Mouse (Mus musculus): ENCODE data around the gene Spp2. TPM values are rescaled to one million over a fixed set of nuclear protein-coding genes. Genes with fewer than 3 reads are reported as not detected.

Spp2 gene
- polyA plus RNA-seq, 1 experiment from 2014 or later, result 18.1 TPM

DNA sequence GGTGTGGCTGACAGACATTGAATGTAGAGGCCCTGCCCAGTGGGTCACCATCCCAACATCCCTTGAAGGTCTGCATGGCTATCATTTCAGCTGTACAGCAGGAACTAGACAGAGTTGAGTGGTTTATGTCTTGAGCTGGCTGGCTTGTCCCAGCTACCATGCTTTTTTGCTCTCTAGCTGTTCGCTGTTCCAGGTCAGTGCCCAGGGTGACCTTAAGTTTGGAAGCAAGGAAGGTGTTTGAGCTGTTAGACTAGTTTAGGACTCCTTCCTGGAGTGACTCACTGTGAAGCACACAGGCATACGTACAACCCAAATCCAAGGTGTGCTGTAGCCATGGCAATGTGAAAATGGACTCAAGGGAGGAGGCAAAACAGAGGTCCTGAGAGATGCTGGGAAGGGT is 61.6 kb downstream of the Spp2 start:
- Histone ChIP-seq H3K36me3 (ENCODE audit: control insufficient read depth, insufficient read depth, low read length) (no peaks in the 10 kb centered on the region), H3K4me3 (replicated peaks; ENCODE audit: low read length) (no peak overlapping the region), H3K27me3 (ENCODE audit: control insufficient read depth, insufficient read depth, low read length) (no peaks in the 10 kb centered on the region), H3K4me2 (ENCODE audit: low read depth, low read length) (no peak overlapping the region), H3K27ac (ENCODE audit: low read length) (no peak overlapping the region), H3K4me1 (ENCODE audit: control insufficient read depth, insufficient read depth, low read length) (0 out of 2 replicates have a peak, but pooled peaks cover 3% of the 10 kb centered on the region), H3K9me3 (replicated peaks; ENCODE audit: control insufficient read depth, low read length) (no peaks in the 10 kb centered on the region), H3K9ac (ENCODE audit: low read length) (no peak overlapping the region)
- WGBS, result 82% methylated on average over 2 of the region's 2 CpGs
- no peak for ATAC-seq (ENCODE audit: insufficient read depth, low FRiP score)

DNA sequence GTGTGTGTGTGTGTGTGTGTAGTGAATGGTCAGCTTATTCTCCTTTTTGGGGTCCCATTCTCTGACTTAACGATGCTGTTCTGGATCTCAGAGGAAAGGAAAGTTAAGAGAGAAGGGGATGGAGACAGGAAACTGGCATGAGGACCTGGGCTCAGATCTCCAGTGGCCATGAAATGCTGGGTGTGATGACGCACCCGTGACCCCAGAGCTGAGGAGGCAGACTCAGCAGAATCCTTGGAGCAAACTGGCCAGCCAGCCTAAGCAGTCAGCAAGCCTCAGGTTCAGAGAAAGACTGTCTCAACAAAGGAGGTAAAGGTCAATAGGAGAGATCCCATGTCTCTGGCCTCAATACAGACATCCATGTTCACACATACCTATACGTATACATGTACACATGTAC is 63.0 kb downstream of the Spp2 start:
- Histone ChIP-seq H3K27me3 (ENCODE audit: control insufficient read depth, insufficient read depth, low read length) (no peaks in the 10 kb centered on the region), H3K4me1 (ENCODE audit: control insufficient read depth, insufficient read depth, low read length) (peaks cover 12% of the 10 kb centered on the region), H3K36me3 (ENCODE audit: control insufficient read depth, insufficient read depth, low read length) (no peaks in the 10 kb centered on the region), H3K27ac (ENCODE audit: low read length) (no peak overlapping the region), H3K4me3 (replicated peaks; ENCODE audit: low read length) (no peak overlapping the region), H3K4me2 (ENCODE audit: low read depth, low read length) (no peak overlapping the region), H3K9me3 (replicated peaks; ENCODE audit: control insufficient read depth, low read length) (no peaks in the 10 kb centered on the region), H3K9ac (ENCODE audit: low read length) (no peak overlapping the region)
- WGBS, result 90% methylated on average over 4 of the region's 4 CpGs
- ATAC-seq (ENCODE audit: insufficient read depth, low FRiP score), result no peak

DNA sequence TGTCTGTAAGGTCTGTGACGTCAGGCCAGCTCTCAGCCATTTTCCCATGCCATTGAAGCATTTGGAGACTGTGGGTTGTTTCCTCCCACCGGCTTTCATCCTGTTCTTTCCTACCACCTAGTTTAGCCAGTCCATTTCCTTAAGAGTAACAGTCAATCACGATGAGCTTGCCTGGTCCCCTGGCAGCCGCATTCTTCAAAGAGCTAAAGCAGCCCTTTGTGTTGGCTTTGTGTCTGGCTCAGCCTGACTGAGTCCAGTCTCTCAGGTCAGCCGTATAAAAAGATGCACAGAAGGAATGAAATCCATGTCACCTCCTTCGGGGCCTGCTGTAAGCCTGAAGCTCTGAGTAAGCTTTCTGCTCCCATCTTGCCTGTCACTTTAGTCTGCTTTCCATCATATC is 65.5 kb downstream of the Spp2 start:
- WGBS, result 57% methylated on average over 6 of the region's 6 CpGs
- no peak overlapping the region for H3K27ac ChIP-seq (ENCODE audit: low read length)
- H3K4me2 ChIP-seq (ENCODE audit: low read depth, low read length), result no peak overlapping the region
- ATAC-seq (ENCODE audit: insufficient read depth, low FRiP score), result no peak
- no peaks in the 10 kb centered on the region for H3K9me3 ChIP-seq (replicated peaks; ENCODE audit: control insufficient read depth, low read length)
- no peaks in the 10 kb centered on the region for H3K27me3 ChIP-seq (ENCODE audit: control insufficient read depth, insufficient read depth, low read length)
- no peaks in the 10 kb centered on the region for H3K36me3 ChIP-seq (ENCODE audit: control insufficient read depth, insufficient read depth, low read length)
- H3K9ac ChIP-seq (ENCODE audit: low read length), result no peak overlapping the region
- H3K4me1 ChIP-seq (ENCODE audit: control insufficient read depth, insufficient read depth, low read length), result peaks cover 25% of the 10 kb centered on the region
- no peak overlapping the region for H3K4me3 ChIP-seq (replicated peaks; ENCODE audit: low read length)

DNA sequence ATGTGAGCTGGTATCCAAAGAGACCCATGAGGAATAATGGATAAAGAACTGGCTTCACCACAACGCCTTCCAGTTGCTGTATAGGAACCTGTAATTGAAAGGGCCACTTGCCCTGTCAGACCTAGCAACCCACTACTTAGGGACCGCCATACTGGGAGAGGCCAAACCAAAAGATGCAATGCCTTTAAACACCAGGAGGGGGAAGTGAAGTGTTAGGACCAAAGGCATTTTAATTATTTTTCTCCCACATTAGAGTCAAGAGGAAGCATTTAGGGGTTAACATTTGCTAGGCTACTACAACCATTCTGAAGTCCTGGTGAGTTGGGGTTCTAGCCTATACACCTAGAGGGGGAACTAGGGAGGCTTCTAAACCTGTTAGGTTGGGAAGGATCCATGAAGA is 67.1 kb downstream of the Spp2 start:
- Histone ChIP-seq H3K27ac (ENCODE audit: low read length) (peak overlapping the region; percentile 78; the same call in 1 of the 2 replicates), H3K27me3 (ENCODE audit: control insufficient read depth, insufficient read depth, low read length) (no peaks in the 10 kb centered on the region), H3K4me1 (ENCODE audit: control insufficient read depth, insufficient read depth, low read length) (peaks cover 28% of the 10 kb centered on the region)

DNA sequence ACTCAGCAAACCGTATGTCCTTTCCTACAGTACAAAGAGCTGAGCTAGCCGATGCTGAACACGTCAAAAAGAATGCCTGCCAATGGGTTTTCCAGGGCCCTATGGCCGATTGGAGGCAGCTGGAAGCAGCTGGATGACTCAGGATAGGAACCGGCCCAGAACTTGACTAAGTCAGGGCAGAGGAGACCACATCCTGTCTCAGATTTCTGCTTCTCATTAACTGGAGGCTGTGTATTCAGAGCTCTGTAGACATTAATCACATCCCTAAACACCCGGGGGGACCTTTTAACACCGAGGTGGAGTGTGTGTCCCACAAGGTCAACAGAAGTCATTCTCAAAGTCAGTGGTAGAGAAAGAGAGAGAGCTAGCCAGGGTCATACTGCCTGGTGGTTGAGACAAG is 67.8 kb downstream of the Spp2 start:
- no peak overlapping the region for H3K4me2 ChIP-seq (ENCODE audit: low read depth, low read length)
- no peaks in the 10 kb centered on the region for H3K36me3 ChIP-seq (ENCODE audit: control insufficient read depth, insufficient read depth, low read length)
- WGBS, result 17% methylated on average over 7 of the region's 7 CpGs
- peak; percentile 76 for ATAC-seq (ENCODE audit: insufficient read depth, low FRiP score)
- no peak overlapping the region for H3K9ac ChIP-seq (ENCODE audit: low read length)
- no peak overlapping the region for H3K4me3 ChIP-seq (replicated peaks; ENCODE audit: low read length)
- H3K9me3 ChIP-seq (replicated peaks; ENCODE audit: control insufficient read depth, low read length), result no peaks in the 10 kb centered on the region
- H3K27me3 ChIP-seq (ENCODE audit: control insufficient read depth, insufficient read depth, low read length), result no peaks in the 10 kb centered on the region
- H3K4me1 ChIP-seq (ENCODE audit: control insufficient read depth, insufficient read depth, low read length), result peaks cover 28% of the 10 kb centered on the region
- peak overlapping the region; percentile 78 for H3K27ac ChIP-seq (ENCODE audit: low read length)

More for the DNA sequence above, 67.1 kb downstream of the Spp2 start:
- Histone ChIP-seq H3K4me3 (replicated peaks; ENCODE audit: low read length) (no peak overlapping the region), H3K4me2 (ENCODE audit: low read depth, low read length) (no peak overlapping the region), H3K9ac (ENCODE audit: low read length) (no peak overlapping the region), H3K36me3 (ENCODE audit: control insufficient read depth, insufficient read depth, low read length) (no peaks in the 10 kb centered on the region), H3K9me3 (replicated peaks; ENCODE audit: control insufficient read depth, low read length) (no peaks in the 10 kb centered on the region)
- WGBS, result 75% methylated on average over 2 of the region's 2 CpGs
- no peak for ATAC-seq (ENCODE audit: insufficient read depth, low FRiP score)

DNA sequence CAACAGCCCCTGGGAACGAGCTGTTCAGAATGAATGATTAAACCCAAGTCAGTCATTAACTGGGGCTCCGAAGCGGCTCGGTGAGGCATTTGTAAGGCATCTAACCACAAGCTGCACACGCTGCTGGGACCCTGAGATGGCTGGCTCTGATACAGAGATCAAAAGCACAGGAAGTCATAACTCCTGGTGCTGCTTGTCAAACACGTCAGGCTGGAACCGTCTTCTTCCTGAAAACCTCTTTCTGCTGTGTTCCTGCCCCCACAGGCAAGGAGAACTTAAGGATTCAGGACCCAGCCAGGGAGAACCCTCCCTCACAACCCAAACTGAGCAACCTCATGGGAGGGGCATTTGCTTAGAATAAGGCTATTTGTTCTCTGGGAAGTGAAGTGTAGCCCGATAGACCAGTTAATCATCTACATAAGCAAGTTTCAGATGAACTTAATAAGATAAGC is 68.8 kb downstream of the Spp2 start:
- Histone ChIP-seq H3K27me3 (ENCODE audit: control insufficient read depth, insufficient read depth, low read length) (no peaks in the 10 kb centered on the region), H3K27ac (ENCODE audit: low read length) (peak overlapping the region; percentile 78), H3K4me2 (ENCODE audit: low read depth, low read length) (no peak overlapping the region), H3K9ac (ENCODE audit: low read length) (no peak overlapping the region), H3K4me1 (ENCODE audit: control insufficient read depth, insufficient read depth, low read length) (peaks cover 28% of the 10 kb centered on the region), H3K4me3 (replicated peaks; ENCODE audit: low read length) (no peak overlapping the region), H3K9me3 (replicated peaks; ENCODE audit: control insufficient read depth, low read length) (no peaks in the 10 kb centered on the region), H3K36me3 (ENCODE audit: control insufficient read depth, insufficient read depth, low read length) (no peaks in the 10 kb centered on the region)
- peak; percentile 63 for ATAC-seq (ENCODE audit: insufficient read depth, low FRiP score)
- WGBS, result 8% methylated on average over 8 of the region's 8 CpGs

Other genes with a start within 250 kb of the Spp2 start
- gene Ugt1a5, start 240.9 kb upstream of the Spp2 start, polyA plus RNA-seq (2015; fragmentation: Nextera tagmentation; extraction: Ambion mirVana), result 0.10 TPM in 1 of 2 replicates, not detected in the other
- gene Ugt1a2, start 206.4 kb upstream of the Spp2 start, polyA plus RNA-seq (2015; fragmentation: Nextera tagmentation; extraction: Ambion mirVana), result 0.25 and 0.43 TPM in 2 replicates
- 6.6 and 7.6 TPM in 2 replicates for gene Dnajb3, start 201.2 kb upstream of the Spp2 start, polyA plus RNA-seq (2015; fragmentation: Nextera tagmentation; extraction: Ambion mirVana)
- 13.6 and 14.1 TPM in 2 replicates for gene Ugt1a1, start 195.0 kb upstream of the Spp2 start, polyA plus RNA-seq (2015; fragmentation: Nextera tagmentation; extraction: Ambion mirVana)
- 1.6 and 1.7 TPM in 2 replicates for gene Mroh2a, start 180.0 kb upstream of the Spp2 start, polyA plus RNA-seq (2015; fragmentation: Nextera tagmentation; extraction: Ambion mirVana)
- 169 and 173 TPM in 2 replicates for gene Hjurp, start 129.3 kb upstream of the Spp2 start, polyA plus RNA-seq (2015; fragmentation: Nextera tagmentation; extraction: Ambion mirVana)
- not detected in 2 replicates for gene Trpm8, start 129.3 kb upstream of the Spp2 start, polyA plus RNA-seq (2015; fragmentation: Nextera tagmentation; extraction: Ambion mirVana)
- gene Glrp1, start 103.1 kb downstream of the Spp2 start, polyA plus RNA-seq (2015; fragmentation: Nextera tagmentation; extraction: Ambion mirVana), result 0.09 TPM in 1 of 2 replicates, not detected in the other